Mouse (Mus musculus): ENCODE results near the gene Olfr586.

The Olfr586 gene

GRCm38 (mm10) chr7:103125538-103125937, at the start of gene Olfr586:
Gene Olfr586 (minus strand): TSS chr7:103125638.
- no peak for DNase-seq (ENCODE audit: low read depth, low spot score)
- no peaks in the 10 kb centered on the region for H3K27me3 ChIP-seq (ENCODE audit: control insufficient read depth, insufficient read depth, low read length, poor library complexity, severe bottlenecking)
- H3K36me3 ChIP-seq (ENCODE audit: control insufficient read depth, insufficient read depth, low read length, poor library complexity, severe bottlenecking), result no peaks in the 10 kb centered on the region

GRCm38 (mm10) chr7:103169697-103170096, 44.3 kb upstream of the Olfr586 start:
- no peak for DNase-seq (ENCODE audit: low read depth, low spot score)
- Histone ChIP-seq H3K27me3 (ENCODE audit: control insufficient read depth, insufficient read depth, low read length, poor library complexity, severe bottlenecking) (no peaks in the 10 kb centered on the region), H3K36me3 (ENCODE audit: control insufficient read depth, insufficient read depth, low read length, poor library complexity, severe bottlenecking) (no peaks in the 10 kb centered on the region)

GRCm38 (mm10) chr7:103156256-103156655, 30.8 kb upstream of the Olfr586 start, which contains the start of gene Olfr589:
Gene Olfr589 (minus strand): TSS chr7:103156356.
- Histone ChIP-seq H3K36me3 (ENCODE audit: control insufficient read depth, insufficient read depth, low read length, poor library complexity, severe bottlenecking) (no peaks in the 10 kb centered on the region), H3K27me3 (ENCODE audit: control insufficient read depth, insufficient read depth, low read length, poor library complexity, severe bottlenecking) (no peaks in the 10 kb centered on the region; the same call in 1 of the 2 replicates)
- DNase-seq (ENCODE audit: low read depth, low spot score), result no peak

- DNase-seq (ENCODE audit: low read depth, low spot score), result no peak
- H3K36me3 ChIP-seq (ENCODE audit: control insufficient read depth, insufficient read depth, low read length, poor library complexity, severe bottlenecking), result no peaks in the 10 kb centered on the region
- H3K27me3 ChIP-seq (ENCODE audit: control insufficient read depth, insufficient read depth, low read length, poor library complexity, severe bottlenecking), result no peaks in the 10 kb centered on the region
Measured at GRCm38 (mm10) chr7:103140579-103140978, 15.1 kb upstream of the Olfr586 start, which contains the start of gene Olfr588-ps1. Gene Olfr588-ps1 (plus strand): TSS chr7:103140879.

GRCm38 (mm10) chr7:103119406-103119805, 6.0 kb downstream of the Olfr586 start:
- H3K36me3 ChIP-seq (ENCODE audit: control insufficient read depth, insufficient read depth, low read length, poor library complexity, severe bottlenecking), result no peaks in the 10 kb centered on the region
- no peaks in the 10 kb centered on the region for H3K27me3 ChIP-seq (ENCODE audit: control insufficient read depth, insufficient read depth, low read length, poor library complexity, severe bottlenecking)
- no peak for DNase-seq (ENCODE audit: low read depth, low spot score)

- no peak for DNase-seq (ENCODE audit: low read depth, low spot score)
- Histone ChIP-seq H3K36me3 (ENCODE audit: control insufficient read depth, insufficient read depth, low read length, poor library complexity, severe bottlenecking) (no peaks in the 10 kb centered on the region), H3K27me3 (ENCODE audit: control insufficient read depth, insufficient read depth, low read length, poor library complexity, severe bottlenecking) (no peaks in the 10 kb centered on the region)
Measured at GRCm38 (mm10) chr7:103097420-103097819, 28.0 kb downstream of the Olfr586 start, which contains the start of gene Olfr585. Gene Olfr585 (plus strand): TSS chr7:103097720.

- no peaks in the 10 kb centered on the region for H3K27me3 ChIP-seq (ENCODE audit: control insufficient read depth, insufficient read depth, low read length, poor library complexity, severe bottlenecking)
- no peak for DNase-seq (ENCODE audit: low read depth, low spot score)
- no peaks in the 10 kb centered on the region for H3K36me3 ChIP-seq (ENCODE audit: control insufficient read depth, insufficient read depth, low read length, poor library complexity, severe bottlenecking)
Measured at GRCm38 (mm10) chr7:103081585-103081984, 43.9 kb downstream of the Olfr586 start, which contains the start of gene Olfr584. Gene Olfr584 (plus strand): TSS chr7:103081885.

All from splenic B cell, adult 2 months (primary cell).